Mouse (Mus musculus) hindbrain, embryonic 12.5 days (tissue): ENCODE measurements around the gene Ap5b1. TPM values are rescaled to one million over a fixed set of nuclear protein-coding genes. Genes with fewer than 3 reads are reported as not detected.

Source experiments
- polyA plus RNA-seq: library from polyadenylated mRNA; unstranded; fragments of >200 nt; fragmentation: Nextera tagmentation; extraction: Ambion mirVana; gene quantifications from 2 replicates; pipeline ENCODE4 v1.2.1, GENCODE M21; 2016

The Ap5b1 gene
- polyA plus RNA-seq, 1 experiment from 2014 or later: 3.2 TPM

Other genes with a start within 250 kb of the Ap5b1 start
- not detected in 2 replicates for gene Catsper1, start 232.3 kb upstream of the Ap5b1 start, polyA plus RNA-seq
- 3.0 and 3.6 TPM in 2 replicates for gene Cst6, start 218.5 kb upstream of the Ap5b1 start, polyA plus RNA-seq
- 61.2 and 67.0 TPM in 2 replicates for gene Eif1ad, start 201.3 kb upstream of the Ap5b1 start, polyA plus RNA-seq
- 309 and 324 TPM in 2 replicates for gene Banf1, start 200.9 kb upstream of the Ap5b1 start, polyA plus RNA-seq
- 106 and 111 TPM in 2 replicates for gene Sart1, start 179.3 kb upstream of the Ap5b1 start, polyA plus RNA-seq
- 0.86 and 0.98 TPM in 2 replicates for gene Tsga10ip, start 165.5 kb upstream of the Ap5b1 start, polyA plus RNA-seq
- 276 and 280 TPM in 2 replicates for gene Drap1, start 143.0 kb upstream of the Ap5b1 start, polyA plus RNA-seq
- gene AI837181, start 142.9 kb upstream of the Ap5b1 start, polyA plus RNA-seq: 59.0 and 59.6 TPM in 2 replicates
- not detected in 2 replicates for gene Fosl1, start 120.5 kb upstream of the Ap5b1 start, polyA plus RNA-seq
- 10.7 and 11.0 TPM in 2 replicates for gene Ccdc85b, start 110.1 kb upstream of the Ap5b1 start, polyA plus RNA-seq
- gene Fibp, start 107.4 kb upstream of the Ap5b1 start, polyA plus RNA-seq: 133 and 144 TPM in 2 replicates
- 3.7 and 4.3 TPM in 2 replicates for gene Ctsw, start 99.5 kb upstream of the Ap5b1 start, polyA plus RNA-seq
- gene Efemp2, start 94.1 kb upstream of the Ap5b1 start, polyA plus RNA-seq: 75.3 and 81.0 TPM in 2 replicates
- gene Mus81, start 79.6 kb upstream of the Ap5b1 start, polyA plus RNA-seq: 43.3 and 45.4 TPM in 2 replicates
- 3,169 and 3,299 TPM in 2 replicates for gene Cfl1, start 77.6 kb upstream of the Ap5b1 start, polyA plus RNA-seq
- 0.23 and 0.56 TPM in 2 replicates for gene 1700020D05Rik, start 64.2 kb upstream of the Ap5b1 start, polyA plus RNA-seq
- gene Snx32, start 57.5 kb upstream of the Ap5b1 start, polyA plus RNA-seq: 38.3 and 42.2 TPM in 2 replicates
- 0.18 and 0.19 TPM in 2 replicates for gene Ovol1, start 7.4 kb upstream of the Ap5b1 start, polyA plus RNA-seq
- 114 and 126 TPM in 2 replicates for gene Rnaseh2c, start 33.8 kb downstream of the Ap5b1 start, polyA plus RNA-seq
- gene Kat5, start 42.2 kb downstream of the Ap5b1 start, polyA plus RNA-seq: 73.2 and 76.5 TPM in 2 replicates
- gene Rela, start 69.5 kb downstream of the Ap5b1 start, polyA plus RNA-seq: 38.4 and 41.5 TPM in 2 replicates
- 22.4 and 25.4 TPM in 2 replicates for gene Sipa1, start 95.7 kb downstream of the Ap5b1 start, polyA plus RNA-seq
- gene Map3k11, start 120.7 kb downstream of the Ap5b1 start, polyA plus RNA-seq: 21.5 and 23.3 TPM in 2 replicates
- 34.6 and 35.0 TPM in 2 replicates for gene Pcnx3, start 120.9 kb downstream of the Ap5b1 start, polyA plus RNA-seq
- not detected in 2 replicates for gene Kcnk7, start 136.3 kb downstream of the Ap5b1 start, polyA plus RNA-seq
- gene Ehbp1l1, start 158.3 kb downstream of the Ap5b1 start, polyA plus RNA-seq: 10.8 and 12.1 TPM in 2 replicates
- gene Fam89b, start 161.6 kb downstream of the Ap5b1 start, polyA plus RNA-seq: 174 and 177 TPM in 2 replicates
- 13.8 and 16.6 TPM in 2 replicates for gene Ltbp3, start 172.9 kb downstream of the Ap5b1 start, polyA plus RNA-seq
- 71.8 and 73.7 TPM in 2 replicates for gene Scyl1, start 203.4 kb downstream of the Ap5b1 start, polyA plus RNA-seq